Mouse (Mus musculus): ENCODE data around the gene Med24. TPM values are rescaled to one million over a fixed set of nuclear protein-coding genes. Genes with fewer than 3 reads are reported as not detected.
"Not testable (repeated sequence)": the region's sequence is repeated elsewhere in the genome, so short reads cannot be mapped to it uniquely, and the experiment has no call there.

Med24 gene
- total RNA-seq, 4 experiments from 2014 or later = 44.4 to 49.9 (median 46.8) TPM

GRCm38 (mm10) chr11:98721458-98722226 is 7.6 kb downstream of the Med24 start:
- peak; percentile 89 for DNase-seq (ENCODE audit: low spot score)

GRCm38 (mm10) chr11:98720756-98721155 is 8.5 kb downstream of the Med24 start:
- no peak for DNase-seq (ENCODE audit: low spot score)

GRCm38 (mm10) chr11:98717904-98718303 is 11.3 kb downstream of the Med24 start:
- DNase-seq (ENCODE audit: low spot score) = peak; percentile 72

GRCm38 (mm10) chr11:98715946-98716345 is 13.3 kb downstream of the Med24 start:
- no peak for DNase-seq (ENCODE audit: low spot score)

GRCm38 (mm10) chr11:98713703-98714102 is 15.5 kb downstream of the Med24 start:
- no peak for DNase-seq (ENCODE audit: low spot score)

GRCm38 (mm10) chr11:98712009-98712408 is 17.2 kb downstream of the Med24 start:
- not testable (repeated sequence) for DNase-seq (ENCODE audit: low spot score)

- DNase-seq (ENCODE audit: low spot score) = no peak
Observed at GRCm38 (mm10) chr11:98711046-98711434, 18.2 kb downstream of the Med24 start.

- peak; percentile 88 for DNase-seq (ENCODE audit: low spot score)
Observed at GRCm38 (mm10) chr11:98710416-98711045, 18.7 kb downstream of the Med24 start.

- peak; percentile 53 for DNase-seq (ENCODE audit: low spot score)
Observed at GRCm38 (mm10) chr11:98709001-98709741, 20.1 kb downstream of the Med24 start.

GRCm38 (mm10) chr11:98708282-98708956 is 20.8 kb downstream of the Med24 start:
- peak; percentile 68 for DNase-seq (ENCODE audit: low spot score)

GRCm38 (mm10) chr11:98707401-98708281 is 21.6 kb downstream of the Med24 start:
- DNase-seq (ENCODE audit: low spot score) = no peak

- no peak for DNase-seq (ENCODE audit: low spot score)
Observed at GRCm38 (mm10) chr11:98705021-98705420, 24.2 kb downstream of the Med24 start.

- DNase-seq (ENCODE audit: low spot score) = no peak
Observed at GRCm38 (mm10) chr11:98702323-98702722, 26.9 kb downstream of the Med24 start.

GRCm38 (mm10) chr11:98701213-98701670 is 28.0 kb downstream of the Med24 start, which contains the start of gene Csf3:
Gene Csf3, plus strand, starts transcription at chr11:98701263.
- DNase-seq (ENCODE audit: low spot score) = no peak

- DNase-seq (ENCODE audit: low spot score) = peak; percentile 81
Observed at GRCm38 (mm10) chr11:98699911-98700310, 29.3 kb downstream of the Med24 start.

- DNase-seq (ENCODE audit: low spot score) = no peak
Observed at GRCm38 (mm10) chr11:98698849-98699640, 30.2 kb downstream of the Med24 start.

GRCm38 (mm10) chr11:98697225-98697624 is 32.0 kb downstream of the Med24 start:
- no peak for DNase-seq (ENCODE audit: low spot score)

GRCm38 (mm10) chr11:98696454-98697216 is 32.6 kb downstream of the Med24 start:
- DNase-seq (ENCODE audit: low spot score) = no peak

GRCm38 (mm10) chr11:98695408-98695807 is 33.8 kb downstream of the Med24 start:
- DNase-seq (ENCODE audit: low spot score) = no peak

Measured in heart, adult 8-10 months (tissue).